Mouse (Mus musculus) stomach, postnatal 0 days (tissue): ENCODE data around the gene Tmem151b.
A peak's percentile ranks its signal among the peaks of the same experiment; 100 is the strongest.

Experiments
- CTCF ChIP-seq: IDR thresholded peaks from 2 replicates; pipeline ENCODE4 v1.5.1; 2016; ENCODE audit warnings: antibody characterized with exemption, low read depth, mild to moderate bottlenecking, moderate library complexity
- EP300 ChIP-seq: optimal IDR thresholded peaks from 2 replicates; pipeline ENCODE3; 2016; ENCODE audit warnings: antibody characterized with exemption

DNA sequence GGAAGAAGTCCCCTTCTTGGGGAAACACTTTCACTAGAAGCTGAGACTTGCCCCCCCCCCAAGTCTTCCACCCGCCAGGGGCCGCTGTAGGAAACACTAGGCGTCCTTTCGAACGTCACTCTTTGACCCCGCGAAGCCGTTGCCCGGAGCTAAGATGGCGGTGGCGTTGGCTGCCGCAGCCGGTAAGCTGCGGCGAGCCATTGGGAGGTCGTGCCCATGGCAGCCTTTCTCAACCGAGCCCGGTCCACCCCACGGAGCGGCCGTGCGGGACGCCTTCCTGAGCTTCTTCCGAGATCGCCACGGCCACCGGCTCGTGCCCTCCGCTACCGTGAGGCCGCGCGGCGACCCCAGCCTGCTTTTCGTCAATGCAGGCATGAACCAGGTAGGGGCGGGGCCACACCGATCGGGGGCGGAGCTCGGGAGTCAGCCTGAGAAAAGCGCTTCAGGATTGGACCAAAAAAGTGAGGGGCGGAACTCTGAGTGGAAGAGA, 42.7 kb downstream of the Tmem151b start, which contains the start of gene Aars2:
- TF ChIP-seq CTCF, result peak; percentile 93
- TF ChIP-seq EP300, result peak; percentile 39
